33 mouse cellular contexts compared by ENCODE assay signal in genomic region chr5:38270942-38271341, GRCm38 (mm10). TPM values are rescaled to one million over a fixed set of nuclear protein-coding genes. Genes with fewer than 3 reads are reported as not detected.
"Had no signal": no experiment of that assay in that cellular context is flagged by ENCODE, and none has a peak within 500 bp of the region (broad histone marks: within the 10 kb centered on the region; RNA-seq: fewer than 3 reads in every experiment).

No protein-coding gene starts in this region.

- ATAC-seq: hindbrain, embryonic 16.5 days; inflammation-experienced regulatory T-cells, adult 6 months; intestine, embryonic 15.5 days; intestine, postnatal 0 days; liver, embryonic 12.5 days had no signal

- H3K9ac ChIP-seq: heart, embryonic 12.5 days; hindbrain, embryonic 12.5 days; hindbrain, embryonic 14.5 days; intestine, embryonic 15.5 days; kidney, embryonic 15.5 days; limb, embryonic 13.5 days; limb, embryonic 15.5 days; liver, embryonic 12.5 days; liver, embryonic 14.5 days had no signal

- H3K4me3 ChIP-seq: gastrocnemius, adult 2 months; heart, embryonic 10.5 days; heart, embryonic 12.5 days; hindbrain, embryonic 10.5 days; hindbrain, embryonic 12.5 days; intestine, embryonic 15.5 days; kidney, embryonic 15.5 days; limb, embryonic 13.5 days; limb, embryonic 15.5 days; liver, embryonic 12.5 days had no signal

- H3K9me3 ChIP-seq: heart, embryonic 10.5 days; heart, embryonic 12.5 days; hindbrain, embryonic 10.5 days; hindbrain, embryonic 12.5 days; intestine, embryonic 15.5 days; kidney, embryonic 15.5 days; limb, embryonic 13.5 days; limb, embryonic 15.5 days; liver, embryonic 12.5 days had no signal

- H3K4me2 ChIP-seq: heart, embryonic 12.5 days; hindbrain, embryonic 12.5 days; hindbrain, embryonic 14.5 days; intestine, embryonic 15.5 days; kidney, embryonic 15.5 days; limb, embryonic 13.5 days; limb, embryonic 15.5 days; liver, embryonic 12.5 days had no signal

- H3K27ac ChIP-seq: gastrocnemius, adult 2 months; heart, embryonic 10.5 days; hindbrain, embryonic 10.5 days; hindbrain, embryonic 12.5 days; hindbrain, embryonic 14.5 days; intestine, embryonic 15.5 days; kidney, embryonic 15.5 days; kidney, postnatal 0 days; limb, embryonic 13.5 days; limb, embryonic 15.5 days; liver, embryonic 12.5 days; liver, embryonic 14.5 days had no signal

- H3K4me1 ChIP-seq: heart, embryonic 10.5 days; heart, embryonic 12.5 days; hindbrain, embryonic 10.5 days; hindbrain, embryonic 12.5 days; intestine, embryonic 15.5 days; kidney, embryonic 15.5 days; limb, embryonic 13.5 days; limb, embryonic 15.5 days; liver, embryonic 12.5 days had no signal

- DNase-seq: gastrocnemius, adult 2 months; gastrocnemius, postnatal 10 days; gastrocnemius, postnatal 25 days; heart, adult 18-20 months; heart, postnatal 10 days; heart, postnatal 4 days; kidney, adult 18-20 months; kidney, adult 8-10 months; kidney, postnatal 14 days; kidney, postnatal 36 days; layer of hippocampus, adult 9-11 months; layer of hippocampus, postnatal 36 days; left cerebral cortex, postnatal 4 days had no signal

RNA-seq across cellular contexts. Expression of gene Otop1, which starts 4.8 kb away (rescaled TPM):
- polyA plus RNA-seq: heart, embryonic 12.5 days; heart, embryonic 14.5 days; heart, embryonic 16.5 days; hindbrain, embryonic 14.5 days; hindbrain, embryonic 16.5 days; inflammation-experienced regulatory T-cells, adult 6 months; intestine, embryonic 15.5 days; intestine, postnatal 0 days; kidney, embryonic 15.5 days; kidney, postnatal 0 days; limb, embryonic 15.5 days; liver, adult 2 months; liver, embryonic 12.5 days; liver, embryonic 14.5 days had no signal

RNA-seq across cellular contexts. Expression of gene Drd5, which starts 48.2 kb away (rescaled TPM):
- polyA plus RNA-seq: heart, embryonic 10.5 days; heart, embryonic 12.5 days; heart, embryonic 14.5 days; hindbrain, embryonic 10.5 days; intestine, embryonic 15.5 days; intestine, postnatal 0 days; kidney, embryonic 15.5 days; kidney, postnatal 0 days; large intestine, adult 2 months; limb, embryonic 11.5 days; liver, adult 2 months; liver, embryonic 12.5 days; liver, embryonic 14.5 days had no signal
